Mouse (Mus musculus) intestine, embryonic 16.5 days (tissue): ENCODE measurements around the gene Dtx1. TPM values are rescaled to one million over a fixed set of nuclear protein-coding genes. Genes with fewer than 3 reads are reported as not detected.

ENCODE experiments used
- ATAC-seq: fragments of 200-750 bp; cut with Nextera tagmentation; 2 replicates; pipeline ENCODE4 v1.8.0; 2017; ENCODE audit warnings: moderate TSS enrichment, moderate library complexity
- H3K27ac ChIP-seq: fragments of 300-500 bp; sonication (generic); 2 replicates; pipeline ENCODE4 v1.5.1; 2014; ENCODE audit warnings: mild to moderate bottlenecking, low read length
- H3K27me3 ChIP-seq: fragments of 300-500 bp; sonication (generic); replicated peaks from 2 replicates; pipeline ENCODE4 v1.6.1; 2014; ENCODE audit warnings: low read length, control low read depth, mixed read lengths; ENCODE audit not compliant: control insufficient read depth, insufficient read depth
- H3K36me3 ChIP-seq: fragments of 300-500 bp; sonication (generic); 2 replicates; pipeline ENCODE4 v1.6.1; 2014; ENCODE audit warnings: low read length, control low read depth; ENCODE audit not compliant: control insufficient read depth, insufficient read depth
- H3K4me1 ChIP-seq: fragments of 300-500 bp; sonication (generic); 2 replicates; pipeline ENCODE4 v1.6.1; 2014; ENCODE audit warnings: low read length, control low read depth, mixed read lengths; ENCODE audit not compliant: control insufficient read depth, insufficient read depth
- H3K4me2 ChIP-seq: fragments of 300-500 bp; sonication (generic); 2 replicates; pipeline ENCODE4 v1.6.1; 2014; ENCODE audit warnings: low read depth, low read length, control low read depth
- H3K4me3 ChIP-seq: fragments of 300-500 bp; sonication (generic); 2 replicates; pipeline ENCODE4 v1.5.1; 2014; ENCODE audit warnings: mild to moderate bottlenecking, low read length
- H3K9ac ChIP-seq: fragments of 300-500 bp; sonication (generic); 2 replicates; pipeline ENCODE4 v1.6.1; 2014; ENCODE audit warnings: low read depth, low read length
- H3K9me3 ChIP-seq: fragments of 300-500 bp; sonication (generic); 2 replicates; pipeline ENCODE4 v1.6.1; 2016; ENCODE audit warnings: low read length, control low read depth; ENCODE audit not compliant: control insufficient read depth
- WGBS: fragments of 180-500 bp; shearing (Covaris S2); extraction: QIAGEN DNeasy Blood & Tissue Kit; methylation state at CpG from one replicate; pipeline ENCODE4 v1.1.7; 2014; 5-methylcytosine and 5-hydroxymethylcytosine counted together
- polyA plus RNA-seq: library from polyadenylated mRNA; unstranded; fragments of >200 nt; fragmentation: Nextera tagmentation; extraction: Ambion mirVana; gene quantifications from 2 replicates; pipeline ENCODE4 v1.2.1, GENCODE M21; 2015

Gene Dtx1
- polyA plus RNA-seq, 1 experiment from 2014 or later: 3.0 TPM

DNA sequence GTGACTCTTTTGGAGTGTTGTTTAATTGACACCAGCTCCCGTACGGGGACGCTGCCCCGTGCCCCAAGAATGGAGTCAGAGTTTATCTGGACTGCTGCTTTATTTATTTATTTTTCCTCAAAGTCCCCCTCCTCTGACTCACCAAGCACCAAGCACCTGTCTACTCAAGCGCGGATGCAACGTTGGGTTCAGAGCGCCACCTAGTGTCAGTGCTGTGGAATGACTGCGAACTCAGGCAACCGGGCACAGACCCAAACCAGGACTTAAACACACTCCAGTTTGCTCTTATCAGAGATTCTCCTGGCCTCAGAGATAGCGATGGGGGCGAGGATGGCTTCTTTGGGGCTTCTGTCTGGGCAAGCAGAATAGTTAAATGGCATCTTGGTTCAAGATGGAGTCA lies 38.1 kb downstream of the Dtx1 start:
- no peak overlapping the region for H3K4me2 ChIP-seq
- ATAC-seq: no peak
- H3K4me3 ChIP-seq: no peak overlapping the region
- peaks cover 6% of the 10 kb centered on the region; the same call in 1 of the 2 replicates for H3K4me1 ChIP-seq
- no peaks in the 10 kb centered on the region for H3K36me3 ChIP-seq
- WGBS: 8% methylated on average over 12 of the region's 12 CpGs
- H3K27me3 ChIP-seq: no peaks in the 10 kb centered on the region; the same call in 1 of the 2 replicates
- no peak overlapping the region for H3K27ac ChIP-seq
- H3K9ac ChIP-seq: no peak overlapping the region
- H3K9me3 ChIP-seq: no peaks in the 10 kb centered on the region

- no peak for ATAC-seq
- Histone ChIP-seq H3K36me3 (no peaks in the 10 kb centered on the region), H3K4me3 (no peak overlapping the region), H3K27me3 (no peaks in the 10 kb centered on the region; the same call in 1 of the 2 replicates), H3K9me3 (no peaks in the 10 kb centered on the region), H3K9ac (no peak overlapping the region), H3K27ac (no peak overlapping the region), H3K4me2 (no peak overlapping the region), H3K4me1 (peaks cover 6% of the 10 kb centered on the region; the same call in 1 of the 2 replicates)
- 67% methylated on average over 3 of the region's 3 CpGs for WGBS
Observed at GRCm38 (mm10) chr5:120671865-120672264, 39.9 kb downstream of the Dtx1 start.

- ATAC-seq: no peak
- Histone ChIP-seq H3K4me1 (peaks cover 6% of the 10 kb centered on the region; the same call in 1 of the 2 replicates), H3K27me3 (no peaks in the 10 kb centered on the region; the same call in 1 of the 2 replicates), H3K36me3 (no peaks in the 10 kb centered on the region), H3K4me2 (no peak overlapping the region), H3K9me3 (no peaks in the 10 kb centered on the region), H3K4me3 (no peak overlapping the region), H3K9ac (no peak overlapping the region), H3K27ac (no peak overlapping the region)
- WGBS: 84% methylated on average over 7 of the region's 7 CpGs
Observed at GRCm38 (mm10) chr5:120670132-120670531, 41.6 kb downstream of the Dtx1 start.

DNA sequence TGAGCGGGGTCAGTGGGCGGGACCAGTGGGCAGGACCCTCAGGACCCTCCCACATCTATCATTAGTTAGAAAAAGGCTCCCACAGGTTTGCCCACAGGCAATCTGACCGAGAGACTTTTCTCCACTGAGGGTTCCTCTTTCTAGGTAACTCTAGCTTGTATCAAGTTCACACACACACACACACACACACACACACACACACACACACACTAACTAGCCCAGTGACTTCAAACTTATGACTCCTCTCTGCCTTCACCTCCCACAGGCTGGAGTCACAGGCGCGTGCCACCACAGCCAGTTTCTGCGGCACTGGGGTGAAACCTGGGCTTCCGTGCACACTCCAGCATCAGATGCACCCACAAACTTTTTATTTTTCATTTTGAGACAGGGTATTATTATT lies 43.0 kb downstream of the Dtx1 start:
- Histone ChIP-seq H3K4me3 (no peak overlapping the region), H3K27me3 (no peaks in the 10 kb centered on the region; the same call in 1 of the 2 replicates), H3K27ac (no peak overlapping the region), H3K36me3 (no peaks in the 10 kb centered on the region), H3K9me3 (no peaks in the 10 kb centered on the region), H3K4me1 (no peaks in the 10 kb centered on the region), H3K9ac (no peak overlapping the region), H3K4me2 (no peak overlapping the region)
- 69% methylated on average over 7 of the region's 7 CpGs for WGBS
- no peak for ATAC-seq

DNA sequence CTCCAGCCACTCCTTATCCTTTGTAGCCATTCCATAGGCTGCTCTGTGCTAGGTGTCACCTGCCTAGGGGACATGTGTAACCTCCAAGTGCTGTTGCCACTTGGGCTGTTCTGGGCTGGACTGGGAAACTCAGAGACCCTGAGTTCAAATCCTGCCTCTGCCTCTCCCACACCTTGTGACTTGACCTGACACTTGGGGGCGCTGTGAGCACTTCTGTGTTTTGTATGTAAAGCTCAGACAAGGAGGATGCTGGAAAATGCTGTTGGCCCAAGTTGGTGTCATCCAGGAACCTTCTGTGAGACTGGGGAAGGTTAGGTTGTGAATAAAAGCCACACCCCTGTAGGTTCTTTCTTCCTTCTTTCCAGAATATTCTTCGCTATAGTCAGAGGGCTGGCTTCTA lies 46.8 kb downstream of the Dtx1 start:
- no peaks in the 10 kb centered on the region for H3K4me1 ChIP-seq
- no peak for ATAC-seq
- no peaks in the 10 kb centered on the region; the same call in 1 of the 2 replicates for H3K27me3 ChIP-seq
- no peaks in the 10 kb centered on the region for H3K36me3 ChIP-seq
- 57% methylated on average over 2 of the region's 2 CpGs for WGBS
- no peak overlapping the region for H3K4me3 ChIP-seq
- H3K27ac ChIP-seq: no peak overlapping the region
- H3K9ac ChIP-seq: no peak overlapping the region
- no peak overlapping the region for H3K4me2 ChIP-seq
- H3K9me3 ChIP-seq: no peaks in the 10 kb centered on the region

DNA sequence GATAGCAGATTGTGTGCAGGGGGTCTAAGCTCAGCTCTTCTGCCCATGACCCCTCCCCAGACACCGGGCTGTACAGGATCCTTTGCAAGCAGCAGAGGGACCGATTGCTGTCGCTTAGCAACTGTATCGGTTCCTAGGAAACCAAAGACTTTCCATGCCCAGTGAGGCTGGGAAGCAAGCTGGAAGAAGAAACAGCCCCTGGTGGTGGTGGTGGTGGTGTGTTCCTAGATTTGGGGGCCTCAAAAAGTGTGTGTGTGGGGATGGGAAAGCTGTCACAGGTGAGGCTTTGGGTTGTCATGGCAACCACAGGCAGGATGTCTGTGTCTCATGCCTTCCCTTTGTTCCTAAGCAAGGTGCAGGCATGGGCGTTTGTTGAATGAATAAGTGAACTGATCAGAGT lies 50.9 kb downstream of the Dtx1 start:
- Histone ChIP-seq H3K9ac (no peak overlapping the region), H3K4me1 (no peaks in the 10 kb centered on the region), H3K4me2 (no peak overlapping the region), H3K9me3 (no peaks in the 10 kb centered on the region), H3K4me3 (no peak overlapping the region), H3K27ac (no peak overlapping the region), H3K36me3 (no peaks in the 10 kb centered on the region), H3K27me3 (no peaks in the 10 kb centered on the region)
- no peak for ATAC-seq
- 46% methylated on average over 5 of the region's 5 CpGs for WGBS

DNA sequence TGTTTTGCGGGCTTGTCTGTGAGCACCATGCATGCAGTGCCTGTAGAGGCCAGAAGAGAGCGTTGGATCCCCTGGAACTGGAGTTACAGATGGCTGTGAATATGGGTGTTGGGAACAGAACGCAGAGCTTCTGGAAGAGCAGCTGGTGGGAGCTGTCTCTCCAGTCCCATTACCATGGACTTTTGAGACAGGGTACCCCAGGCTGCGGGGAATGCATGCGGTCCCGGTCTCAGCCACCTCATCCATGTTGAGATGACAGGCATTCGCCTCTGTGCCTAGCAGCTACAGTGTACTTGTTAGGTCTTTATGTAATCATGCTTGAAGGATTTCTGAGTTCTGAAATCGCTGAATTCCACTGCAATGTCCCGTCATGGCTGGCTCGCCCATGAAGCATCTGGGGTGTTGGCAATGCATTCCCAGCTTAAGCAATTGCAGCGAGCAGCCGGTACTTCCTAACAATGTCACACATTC lies 55.4 kb downstream of the Dtx1 start:
- 78% methylated on average over 12 of the region's 12 CpGs for WGBS
- Histone ChIP-seq H3K4me2 (no peak overlapping the region), H3K9ac (no peak overlapping the region), H3K9me3 (no peaks in the 10 kb centered on the region), H3K4me1 (0 out of 2 replicates have a peak, but pooled peaks cover 2% of the 10 kb centered on the region), H3K27me3 (no peaks in the 10 kb centered on the region), H3K27ac (no peak overlapping the region), H3K4me3 (no peak overlapping the region), H3K36me3 (no peaks in the 10 kb centered on the region)
- no peak for ATAC-seq

DNA sequence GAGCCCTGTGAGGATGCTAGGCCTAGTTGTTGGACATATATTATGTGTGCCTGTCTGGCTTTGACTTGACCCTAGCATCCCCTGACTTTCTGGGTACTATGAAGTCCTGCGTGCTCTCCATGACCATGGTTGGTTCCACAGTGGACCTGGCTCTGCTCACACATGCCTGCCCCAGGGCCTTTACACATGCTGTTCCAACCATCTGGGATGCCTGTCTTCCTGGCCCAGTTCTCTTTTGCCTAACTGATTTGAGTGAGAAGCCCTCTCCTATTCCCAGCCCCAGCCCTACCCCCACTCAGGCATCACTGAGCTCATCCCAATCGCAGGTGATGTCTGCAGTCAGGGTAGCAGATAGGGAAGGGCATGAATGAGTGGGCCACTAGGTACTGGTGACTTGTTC lies 57.9 kb downstream of the Dtx1 start:
- Histone ChIP-seq H3K9ac (no peak overlapping the region), H3K27ac (no peak overlapping the region), H3K9me3 (no peaks in the 10 kb centered on the region), H3K4me2 (no peak overlapping the region), H3K4me3 (no peak overlapping the region), H3K27me3 (peaks cover 13% of the 10 kb centered on the region), H3K4me1 (peaks cover 9% of the 10 kb centered on the region), H3K36me3 (no peaks in the 10 kb centered on the region)
- ATAC-seq: no peak
- 91% methylated on average over 2 of the region's 2 CpGs for WGBS

- Histone ChIP-seq H3K4me2 (no peak overlapping the region), H3K9me3 (no peaks in the 10 kb centered on the region), H3K27ac (no peak overlapping the region), H3K36me3 (no peaks in the 10 kb centered on the region), H3K4me1 (peaks cover 15% of the 10 kb centered on the region), H3K9ac (no peak overlapping the region), H3K4me3 (no peak overlapping the region), H3K27me3 (peaks cover 19% of the 10 kb centered on the region)
- 78% methylated on average over 28 of the region's 28 CpGs for WGBS
- no peak for ATAC-seq
Observed at GRCm38 (mm10) chr5:120652915-120653701, 58.6 kb downstream of the Dtx1 start.
